Mouse (Mus musculus) induced T-regulatory cell, adult 2 months (primary cell): Measurements from ENCODE around the gene Babam2.

Experiments used
- DNase-seq: peaks from one replicate; pipeline ENCODE4 v3.0.0-alpha.2; 2012; ENCODE audit warnings: low read depth

Babam2 gene

DNA sequence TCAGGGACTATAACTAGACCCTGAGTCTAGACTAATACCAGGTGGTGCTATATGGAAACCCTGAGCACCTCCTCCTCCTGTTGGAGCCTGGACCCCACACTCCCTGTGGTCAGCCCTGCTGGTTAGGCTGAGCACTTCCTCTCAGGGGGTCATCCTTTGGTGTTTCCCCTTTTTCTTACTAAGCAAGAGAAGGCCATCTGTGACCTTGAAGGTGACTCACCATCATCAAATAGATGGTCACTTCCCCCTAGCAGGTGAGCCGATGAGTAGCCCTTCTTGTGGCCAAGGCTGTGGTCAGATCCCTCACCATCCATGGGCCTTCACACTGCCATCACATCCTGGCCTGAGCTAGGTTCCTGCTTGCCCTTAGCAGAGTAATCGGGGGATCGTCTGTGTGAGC, 379.7 kb downstream of the Babam2 start:
- no peak for DNase-seq

DNA sequence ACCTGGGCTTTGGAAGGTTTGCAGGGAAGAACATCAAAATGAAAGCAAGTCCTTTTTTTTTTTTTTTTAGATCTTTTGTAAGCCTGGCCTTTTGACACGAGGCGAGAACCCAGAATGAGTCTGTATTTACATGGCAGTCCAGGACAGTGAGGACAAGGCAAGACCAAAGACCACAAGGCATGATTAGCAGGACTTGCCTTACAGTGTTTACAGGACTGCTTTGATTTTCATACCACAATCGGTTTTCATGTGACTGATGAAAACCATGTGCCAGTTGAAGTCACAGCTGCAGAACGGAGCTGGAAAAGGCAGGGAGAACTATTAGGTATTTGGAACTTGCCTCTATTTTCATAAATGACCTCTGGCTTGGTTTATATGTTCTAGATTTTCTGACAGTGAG, 381.5 kb downstream of the Babam2 start:
- DNase-seq = no peak

DNA sequence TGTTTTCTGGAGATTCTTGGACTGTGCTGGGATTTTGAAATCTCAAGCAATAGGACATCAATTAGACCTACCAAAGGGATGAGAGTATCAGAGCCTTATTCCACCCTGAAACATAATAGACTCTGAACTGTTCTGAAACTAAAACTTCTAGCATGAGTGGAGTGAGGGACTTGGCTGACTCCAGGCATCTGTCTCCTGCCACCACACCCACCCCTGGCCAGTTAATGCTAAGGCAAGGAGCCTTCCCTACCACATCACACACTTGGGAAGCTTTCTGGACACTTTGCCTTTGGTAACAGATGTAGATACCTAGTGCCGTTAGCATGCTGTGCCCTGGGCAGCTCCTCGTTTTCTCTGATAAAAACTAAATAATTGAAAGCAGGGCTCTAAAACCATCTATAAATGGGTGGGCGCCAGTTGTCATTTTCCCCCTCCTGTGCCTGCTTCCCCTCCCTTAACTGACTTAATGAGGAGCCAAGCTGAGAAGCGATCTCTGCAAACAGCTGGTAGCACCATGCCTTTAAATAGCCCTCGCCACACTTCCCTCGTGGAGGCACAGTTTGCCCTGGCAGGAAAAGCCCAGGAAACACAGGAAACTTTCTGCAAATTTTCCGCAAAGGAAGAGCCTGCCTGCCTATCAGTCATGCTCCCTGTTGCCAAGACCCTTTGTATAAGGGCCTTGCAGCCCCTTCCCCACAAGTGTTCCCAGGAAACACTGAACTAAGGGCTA, 383.2 kb downstream of the Babam2 start:
- DNase-seq = no peak

DNA sequence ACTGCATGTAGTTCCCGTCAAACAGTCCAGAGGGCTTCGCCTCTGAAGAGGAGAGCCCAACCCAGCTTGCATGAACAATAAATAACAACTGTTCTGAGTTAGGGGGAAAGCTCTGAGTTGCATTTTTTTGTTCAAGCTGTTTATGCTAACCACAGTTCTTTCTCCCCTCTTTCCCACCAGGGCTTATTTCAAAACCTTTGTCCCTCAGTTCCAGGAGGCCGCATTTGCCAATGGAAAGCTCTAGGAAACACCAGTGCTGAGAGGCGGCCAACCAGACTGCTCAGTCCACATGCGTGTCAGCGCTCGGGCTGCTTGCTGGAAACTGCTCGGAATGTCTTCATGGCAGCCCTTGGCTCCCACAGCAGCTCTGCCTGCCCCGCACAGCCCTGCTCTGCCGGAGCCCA, 386.9 kb downstream of the Babam2 start:
- DNase-seq = no peak

DNA sequence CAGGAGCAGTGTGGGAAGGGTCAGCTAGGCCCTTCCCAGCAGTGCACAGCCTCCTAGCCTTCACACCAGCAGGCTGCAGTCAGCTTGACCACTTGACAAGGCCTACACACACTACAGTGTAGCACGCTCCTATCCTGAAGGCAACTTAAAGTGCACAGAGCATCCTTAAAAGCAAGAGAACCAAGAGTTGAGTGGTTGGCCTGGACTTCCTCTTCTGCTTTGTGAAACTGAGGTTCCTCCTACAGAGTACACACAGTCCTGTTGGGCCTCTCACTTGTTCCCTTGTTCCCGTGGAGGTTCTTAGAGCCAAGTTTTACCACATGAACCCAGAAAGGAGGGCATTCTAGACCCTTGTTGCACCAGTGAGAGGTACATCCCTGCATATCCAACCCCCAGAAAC, 388.1 kb downstream of the Babam2 start:
- DNase-seq = no peak

DNA sequence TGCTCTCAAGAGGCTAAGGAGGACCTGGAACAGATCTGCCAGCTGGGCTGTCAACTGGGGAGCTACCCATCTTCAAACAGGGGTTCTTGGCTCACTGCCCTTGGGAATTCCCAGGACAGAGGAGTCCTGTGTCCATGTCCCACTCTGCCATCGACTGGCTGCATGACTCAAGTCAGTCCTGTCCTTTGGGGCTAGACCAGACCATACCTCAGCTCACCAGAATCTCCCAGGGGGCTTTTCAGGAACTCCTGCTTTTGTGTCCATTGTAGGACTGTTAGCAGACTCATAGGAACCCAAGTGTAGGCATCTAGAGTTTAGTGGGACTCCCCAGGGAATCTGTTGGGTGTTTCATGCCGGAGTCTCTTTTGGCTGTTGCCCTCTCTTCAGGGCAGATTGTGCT, 388.5 kb downstream of the Babam2 start:
- DNase-seq = no peak

DNA sequence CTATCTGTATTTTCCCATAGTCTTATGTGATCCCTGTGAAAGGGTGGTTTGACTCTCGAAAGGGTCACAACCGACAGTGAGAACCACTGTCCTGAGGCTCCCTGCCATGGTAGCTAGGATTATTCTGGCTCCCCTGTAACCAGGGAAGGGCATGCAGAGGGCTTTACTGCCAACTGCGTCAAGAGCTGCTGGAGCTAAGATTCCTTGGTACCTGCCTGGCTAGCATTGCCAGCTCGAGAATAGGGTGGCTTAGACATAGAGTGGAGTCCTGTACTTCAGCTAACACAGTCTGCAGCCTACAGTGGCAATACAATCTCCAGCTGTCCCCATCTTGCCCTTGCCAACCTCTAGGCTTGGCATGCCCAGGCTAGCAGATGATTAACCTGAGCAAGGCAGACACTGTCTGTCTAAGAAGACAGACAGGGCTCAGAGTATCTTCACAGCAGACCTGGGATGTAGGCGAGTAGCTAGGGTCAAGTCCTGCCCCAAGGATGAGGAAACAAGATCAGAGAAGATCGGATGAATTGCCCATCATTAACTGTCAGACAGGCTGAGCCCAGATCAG, 389.1 kb downstream of the Babam2 start:
- no peak for DNase-seq

DNA sequence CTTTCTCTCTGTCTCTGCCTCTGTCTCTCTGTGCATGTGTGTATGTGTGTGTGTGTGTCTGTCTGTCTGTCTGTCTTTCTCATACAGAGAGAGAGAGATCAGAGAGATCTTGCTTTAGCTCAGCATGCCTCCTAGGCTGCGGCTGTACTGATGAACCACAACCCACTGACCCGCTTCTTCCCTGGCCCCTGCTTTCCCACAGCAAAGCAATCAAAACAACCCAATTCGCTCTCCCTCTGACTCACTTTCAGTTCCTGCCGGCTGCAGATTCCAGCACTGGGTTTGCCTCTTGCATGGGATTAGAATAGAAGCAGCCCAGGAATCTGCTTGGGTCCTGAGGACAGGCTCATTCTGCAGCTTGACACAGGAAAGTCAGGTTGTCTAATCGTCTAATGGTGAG, 392.0 kb downstream of the Babam2 start:
- no peak for DNase-seq

DNA sequence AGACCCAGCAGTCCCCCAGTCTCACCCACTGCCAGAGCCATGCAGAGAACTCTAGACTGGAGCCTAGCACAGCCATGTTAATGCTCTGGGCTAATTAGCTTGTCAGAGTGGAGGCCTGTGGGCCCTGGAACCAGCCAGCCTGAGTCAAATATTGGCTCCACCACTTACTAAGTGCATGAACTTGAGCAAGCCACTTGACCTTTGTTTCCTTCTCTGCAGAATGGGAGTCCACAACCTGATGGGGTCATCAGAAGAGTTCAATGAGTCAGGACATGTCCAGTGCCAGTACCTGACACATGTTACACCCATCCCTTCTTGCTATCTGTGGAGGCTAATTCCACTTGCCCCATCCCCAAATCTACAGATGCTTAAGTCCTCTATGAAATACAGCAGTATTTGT, 394.8 kb downstream of the Babam2 start:
- no peak for DNase-seq

DNA sequence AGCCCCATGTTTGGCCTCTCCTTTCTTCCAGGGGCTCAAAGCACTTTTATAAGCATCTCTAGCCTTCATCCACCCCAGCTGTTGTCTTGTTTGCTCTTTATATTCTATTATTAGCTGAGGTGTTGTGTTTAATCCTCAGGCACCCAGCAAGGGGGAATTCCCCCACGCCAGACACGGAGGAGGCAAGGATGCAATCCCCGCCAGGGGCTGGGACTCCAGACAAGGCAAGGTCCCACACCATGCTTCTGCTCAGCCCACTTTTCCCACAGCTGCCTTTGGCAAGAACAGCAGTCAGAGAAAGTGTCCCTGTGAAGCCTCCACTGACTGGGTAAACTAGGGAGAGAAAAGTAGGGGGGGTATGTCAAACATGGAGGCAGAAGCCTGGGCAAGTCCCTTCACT, 401.2 kb downstream of the Babam2 start:
- no peak for DNase-seq

DNA sequence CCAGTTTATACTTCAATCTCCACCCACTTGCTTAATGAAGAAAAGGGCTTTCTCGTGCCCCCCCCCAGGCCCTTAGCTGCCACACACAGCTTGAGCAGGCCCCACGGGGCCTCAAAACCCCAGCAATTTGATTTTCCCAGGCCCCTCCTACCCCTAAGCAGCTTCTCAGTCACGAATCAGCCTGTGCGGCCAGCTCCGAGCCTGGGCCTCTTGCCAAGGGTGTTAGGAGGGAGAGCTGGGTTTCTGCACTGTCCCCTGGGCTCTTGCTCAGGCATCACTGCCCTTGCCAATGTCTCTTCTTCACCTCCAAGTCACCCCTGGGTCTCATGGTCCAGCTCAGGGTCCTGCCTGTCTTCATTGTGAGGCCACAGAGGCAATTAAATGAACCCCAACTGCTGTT, 405.0 kb downstream of the Babam2 start:
- DNase-seq = no peak

DNA sequence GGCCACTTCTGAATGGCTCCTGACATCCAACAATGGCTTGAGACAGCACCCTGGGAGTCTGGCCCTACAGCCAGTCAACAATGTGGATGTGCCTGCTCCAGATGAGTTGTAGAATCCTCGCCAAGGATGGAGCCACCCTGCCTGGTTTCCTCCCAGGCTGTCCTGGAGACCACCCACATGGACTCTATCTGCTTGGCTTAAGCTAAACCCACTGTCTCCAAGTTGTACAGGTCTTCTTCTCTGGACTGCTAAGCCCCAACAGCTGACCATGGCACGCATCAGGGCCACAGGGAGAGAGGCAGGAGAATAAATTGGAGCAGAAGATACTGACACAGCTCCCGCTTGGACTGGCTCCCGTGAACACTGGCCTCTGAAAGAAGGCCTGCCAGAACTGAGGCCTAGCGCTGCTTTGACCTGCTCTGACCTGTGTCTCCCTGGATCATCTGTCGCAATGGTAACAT, 405.5 kb downstream of the Babam2 start:
- DNase-seq = no peak

DNA sequence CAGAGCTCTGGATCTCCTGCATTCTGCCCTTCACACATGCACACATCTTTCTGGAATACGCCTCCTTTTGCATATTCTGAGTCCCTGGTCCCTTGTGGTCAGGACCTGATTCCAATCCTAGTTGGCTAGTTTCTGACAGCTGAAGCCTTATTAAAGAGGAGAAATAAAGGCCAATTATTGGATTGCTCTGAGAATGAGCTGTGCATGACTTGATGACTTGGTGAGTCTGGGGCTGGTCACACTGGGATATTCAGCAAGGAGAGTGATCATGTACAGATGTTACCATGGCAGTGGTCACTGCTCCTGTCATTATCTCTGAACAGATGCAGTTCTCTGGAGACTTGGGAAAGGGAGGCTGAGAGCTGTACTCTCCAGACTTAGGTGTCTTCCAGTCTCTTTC, 406.1 kb downstream of the Babam2 start:
- DNase-seq = no peak

DNA sequence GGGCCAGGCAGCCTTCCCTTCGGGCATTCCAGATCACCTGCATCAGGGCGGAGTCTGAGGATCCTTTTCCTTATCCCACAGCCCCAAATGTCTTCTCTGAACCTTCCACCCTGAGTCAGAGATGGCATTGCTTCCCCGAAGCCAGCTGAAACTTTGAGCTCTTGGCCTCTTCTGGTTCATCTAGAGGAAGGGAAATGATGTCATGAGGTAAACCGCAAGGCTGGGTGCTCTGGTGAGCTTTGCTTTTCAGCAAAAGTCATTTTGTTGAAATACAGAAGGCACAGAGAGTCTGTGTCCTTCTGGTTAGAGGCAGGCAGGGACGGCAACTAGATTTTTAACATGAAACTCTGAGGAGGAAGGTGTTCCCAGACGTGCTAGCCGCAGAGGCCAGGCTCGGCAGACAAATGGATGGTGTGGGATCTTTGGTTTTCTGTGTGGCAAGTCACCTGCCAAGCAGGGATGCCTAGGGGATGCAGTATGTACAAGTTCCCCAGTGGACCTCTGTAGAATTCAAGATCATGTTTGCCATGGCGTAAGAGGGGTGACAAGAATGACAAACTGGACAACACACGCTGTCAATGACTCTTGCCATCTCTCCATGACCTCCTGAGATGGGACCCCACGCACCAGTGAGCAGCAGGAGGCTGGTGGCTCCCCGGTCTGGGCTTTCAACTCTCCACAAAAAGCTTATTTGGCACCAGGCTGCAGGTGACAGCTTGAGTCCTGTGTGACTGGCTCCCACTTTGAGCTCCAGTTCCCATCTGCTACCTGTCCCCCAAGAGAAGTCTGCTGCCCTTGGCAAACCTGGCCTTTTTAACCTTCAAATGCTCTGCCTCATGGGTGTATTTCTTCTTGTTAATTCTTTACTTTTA, 406.9 kb downstream of the Babam2 start:
- peak; percentile 93 for DNase-seq

DNA sequence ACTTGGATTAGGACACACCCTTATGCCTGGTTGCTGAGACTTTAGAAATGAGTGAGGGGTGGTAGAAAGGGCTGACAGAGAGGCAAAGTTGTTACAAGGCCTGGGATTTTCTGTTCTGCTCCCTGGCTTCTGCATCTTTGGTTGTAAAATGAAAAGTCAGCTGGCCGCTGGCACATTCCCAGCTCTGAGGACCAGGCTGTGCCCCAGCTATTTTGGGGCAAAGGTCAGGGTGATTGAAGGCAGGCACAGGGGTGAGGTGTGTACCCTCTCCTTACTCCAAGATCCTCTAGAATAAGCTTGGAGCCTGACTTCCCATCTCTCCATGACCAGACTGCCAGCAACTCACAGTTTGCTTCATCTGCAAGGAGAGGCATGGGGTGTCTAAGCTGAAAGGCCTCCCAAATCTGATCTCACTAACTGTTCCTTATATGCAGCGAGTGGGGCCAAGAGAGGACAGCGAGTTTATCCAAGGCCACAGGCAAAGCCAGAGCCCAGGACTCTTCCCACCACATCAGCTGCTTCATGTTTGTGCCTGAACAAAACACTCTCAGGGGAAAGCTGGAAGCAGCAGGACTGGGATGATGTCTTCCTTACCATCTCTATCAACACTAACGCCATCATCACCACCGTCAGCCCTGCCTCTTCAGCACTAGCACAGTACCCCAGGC, 409.1 kb downstream of the Babam2 start:
- DNase-seq = no peak

DNA sequence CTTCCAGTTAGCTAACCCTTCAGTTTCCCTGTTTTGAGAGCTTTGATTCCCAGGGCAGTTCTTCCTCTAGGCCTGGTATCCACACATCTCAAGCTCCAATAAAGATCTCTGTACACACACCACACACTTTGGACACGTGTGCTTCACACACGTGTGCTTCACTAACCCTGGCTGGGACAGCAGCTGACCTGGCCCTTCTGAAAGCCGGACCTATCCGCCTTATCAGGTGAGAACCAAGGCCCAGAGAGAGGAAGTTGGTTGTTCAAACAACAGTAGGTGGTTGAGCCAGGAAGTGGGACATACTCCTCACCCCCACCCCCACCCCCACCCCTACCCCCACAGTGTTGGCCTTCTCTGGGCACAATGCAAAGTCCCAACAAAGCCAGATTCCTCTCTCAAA, 413.2 kb downstream of the Babam2 start:
- no peak for DNase-seq

DNA sequence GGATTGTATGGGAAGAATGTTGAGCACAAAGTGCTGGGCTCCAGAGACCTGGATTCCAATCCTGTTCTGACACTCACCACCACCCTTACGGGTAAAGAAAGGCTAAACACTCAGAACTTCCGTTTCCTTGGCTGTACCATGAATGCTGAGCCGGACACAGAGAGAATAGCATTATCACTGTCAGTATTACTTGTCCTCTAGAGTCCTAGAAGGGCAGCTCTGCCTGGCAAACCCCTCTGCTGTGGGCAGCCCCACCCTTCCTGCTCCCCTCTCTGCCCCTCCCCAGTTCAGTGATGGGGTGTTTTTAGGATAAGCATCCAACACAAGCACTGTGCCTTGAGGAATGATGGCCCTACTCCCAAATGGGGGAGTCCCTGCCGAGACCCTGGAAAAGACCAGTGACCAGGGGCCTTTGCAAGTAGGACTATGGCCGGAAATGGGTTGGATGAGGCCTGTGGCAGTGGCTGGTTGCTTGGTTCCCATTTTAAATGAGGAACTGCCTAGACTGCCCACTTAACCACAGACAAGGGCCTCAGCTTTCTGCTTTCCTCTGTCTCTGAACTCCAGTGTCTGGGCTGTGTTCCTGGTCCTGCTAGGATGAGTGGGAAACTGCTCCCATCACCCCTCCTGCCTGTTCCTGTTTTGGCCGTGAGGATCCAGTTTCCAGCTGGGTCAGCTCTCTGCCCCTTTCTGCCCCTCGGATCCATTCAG, 414.9 kb downstream of the Babam2 start:
- no peak for DNase-seq

DNA sequence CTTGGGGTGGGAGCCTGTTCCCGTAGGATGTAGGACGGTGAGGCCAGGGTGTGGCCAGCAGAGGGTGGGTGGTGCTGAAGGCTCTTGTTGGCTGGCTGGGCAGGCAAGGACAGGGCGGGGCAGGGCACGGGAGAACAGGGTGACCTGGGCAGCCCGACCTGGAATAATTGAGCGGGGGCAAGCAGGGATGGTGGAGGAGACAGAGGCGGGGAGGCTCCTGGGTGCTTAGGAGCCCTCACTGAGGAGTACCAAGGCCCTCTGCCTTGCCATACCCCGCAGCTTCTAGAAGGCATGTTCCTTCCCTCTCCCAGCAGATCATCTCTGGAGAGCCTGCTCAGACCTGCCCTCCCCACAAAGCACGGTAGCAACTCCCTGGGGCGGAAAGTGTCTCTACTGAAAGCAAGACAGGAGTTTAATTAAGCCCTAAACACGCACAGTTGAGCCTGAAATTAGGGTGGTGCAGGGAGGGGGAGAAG, 423.5 kb downstream of the Babam2 start:
- no peak for DNase-seq

DNA sequence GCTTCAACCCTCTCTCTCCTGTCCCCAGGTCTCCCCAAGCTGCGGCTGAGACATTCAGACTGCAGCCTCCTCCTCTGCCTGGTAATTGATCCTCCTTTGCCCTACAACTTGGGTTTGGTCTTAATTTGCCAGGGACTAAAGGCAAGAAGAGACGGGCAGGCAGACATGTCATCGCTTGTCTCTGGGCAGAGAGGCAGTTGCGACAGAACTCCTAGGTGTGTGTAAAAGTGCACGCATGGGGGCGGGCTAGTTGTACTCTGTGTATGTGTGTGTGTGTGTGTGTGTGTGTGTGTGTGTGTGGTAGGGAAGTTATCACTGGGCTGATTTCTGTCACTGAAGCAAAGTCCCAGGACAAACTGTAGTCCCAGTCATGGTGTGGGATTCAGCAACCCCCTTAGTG, 424.5 kb downstream of the Babam2 start:
- DNase-seq = no peak

DNA sequence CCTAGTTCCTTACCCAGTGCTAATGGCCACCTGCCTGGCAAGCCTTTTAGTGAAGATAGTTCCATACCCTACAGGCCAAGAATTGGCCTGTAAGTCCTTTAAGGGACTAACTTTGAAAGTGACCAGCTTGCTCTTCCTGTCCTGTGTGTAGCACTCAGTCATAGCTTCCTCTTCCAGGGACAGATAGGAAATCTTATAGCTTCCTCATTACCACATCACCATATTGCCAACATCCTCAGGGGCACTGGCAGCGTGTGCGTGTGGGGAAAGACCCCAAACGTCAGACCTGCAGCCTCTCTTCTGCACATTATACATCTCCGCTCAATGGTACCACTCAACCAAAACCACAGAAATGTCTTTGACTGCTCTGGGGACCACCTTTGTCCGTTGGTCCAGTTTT, 424.9 kb downstream of the Babam2 start:
- DNase-seq = no peak

DNA sequence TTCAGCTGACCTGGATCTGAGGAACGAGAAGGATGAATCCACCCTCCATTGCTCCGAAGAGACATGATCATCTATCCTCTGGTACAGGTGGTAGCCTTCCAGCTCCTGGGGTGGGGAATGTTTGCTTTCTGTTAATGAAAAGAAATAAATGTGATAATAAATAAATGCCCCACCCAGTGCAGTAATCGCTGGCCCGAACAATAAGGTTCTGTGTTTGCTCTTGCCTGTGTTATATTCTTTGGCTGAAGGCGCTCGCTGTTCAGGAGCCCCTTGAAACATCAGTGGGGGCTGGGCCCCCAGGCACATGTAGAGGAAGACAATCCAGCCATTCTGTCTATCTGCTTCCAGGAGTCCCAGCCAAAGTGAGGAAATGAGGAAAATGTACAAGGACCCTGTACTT, 427.5 kb downstream of the Babam2 start:
- no peak for DNase-seq

DNA sequence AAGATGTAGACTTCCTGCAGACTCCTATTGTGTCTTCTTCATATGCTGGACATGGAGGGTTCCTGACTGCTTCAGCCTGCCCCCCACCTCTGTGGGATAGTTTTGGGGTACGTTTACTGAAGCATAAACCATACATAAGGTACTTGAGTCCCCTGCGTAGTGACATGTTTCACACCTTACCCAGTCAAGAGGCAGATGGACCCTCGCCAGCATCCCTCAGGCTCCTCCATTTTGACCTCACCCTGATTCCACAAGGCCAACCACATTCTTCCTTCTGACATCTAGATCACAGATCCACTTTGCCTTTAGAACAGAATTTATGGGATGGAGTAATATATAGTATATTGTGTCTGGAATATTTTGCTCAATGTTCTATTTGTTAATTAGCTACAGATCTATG, 429.7 kb downstream of the Babam2 start:
- no peak for DNase-seq
